ENCODE assay signal across 22 mouse cellular contexts in genomic region chr17:79545878-79546277, GRCm38 (mm10).
A peak's percentile ranks its signal among the peaks of the same experiment; 100 is the strongest.
DNase-seq lines count a peak whose midpoint lies in the region; ATAC-seq and TF ChIP-seq lines count a peak whose summit lies in the region.
"Had no signal": no experiment of that assay in that cellular context is flagged by ENCODE, and none has a peak within 500 bp of the region (broad histone marks: within the 10 kb centered on the region; RNA-seq: fewer than 3 reads in every experiment).

No protein-coding gene starts in this region.

- H3K27me3 ChIP-seq in limb, embryonic 10.5 days (ENCODE audit: low read depth, poor library complexity, severe bottlenecking) = no peaks in the 10 kb centered on the region
- no peaks in the 10 kb centered on the region for H3K27me3 ChIP-seq in stomach, postnatal 0 days (ENCODE audit: control insufficient read depth, insufficient read depth, low read length)
- H3K27me3 ChIP-seq in liver, embryonic 11.5 days (replicated peaks; ENCODE audit: control insufficient read depth, insufficient read depth, low read length) = no peaks in the 10 kb centered on the region
- H3K27me3 ChIP-seq: embryonic facial prominence, embryonic 13.5 days; embryonic facial prominence, embryonic 15.5 days; forebrain, embryonic 13.5 days; forebrain, embryonic 15.5 days had no signal

- H3K36me3 ChIP-seq in limb, embryonic 10.5 days = no peaks in the 10 kb centered on the region
- H3K36me3 ChIP-seq in stomach, postnatal 0 days (ENCODE audit: control insufficient read depth, insufficient read depth, low read length) = no peaks in the 10 kb centered on the region
- no peaks in the 10 kb centered on the region for H3K36me3 ChIP-seq in liver, embryonic 11.5 days (ENCODE audit: control insufficient read depth, insufficient read depth, low read length)
- H3K36me3 ChIP-seq: embryonic facial prominence, embryonic 13.5 days; embryonic facial prominence, embryonic 15.5 days; forebrain, embryonic 15.5 days had no signal

- no peak overlapping the region for H3K9ac ChIP-seq in stomach, postnatal 0 days (ENCODE audit: low read length)
- no peak overlapping the region for H3K9ac ChIP-seq in liver, embryonic 11.5 days (ENCODE audit: low read depth, low read length)
- H3K9ac ChIP-seq: embryonic facial prominence, embryonic 13.5 days; embryonic facial prominence, embryonic 15.5 days; forebrain, embryonic 13.5 days; forebrain, embryonic 15.5 days; forebrain, postnatal 0 days had no signal

- ATAC-seq in stomach, postnatal 0 days (ENCODE audit: low FRiP score, low TSS enrichment) = no peak
- no peak for ATAC-seq in megakaryocyte progenitor cell, adult 5-6 weeks (replicated peaks; ENCODE audit: poor library complexity)
- no peak for ATAC-seq in liver, embryonic 11.5 days (replicated peaks; ENCODE audit: low FRiP score)
- ATAC-seq: forebrain, embryonic 13.5 days; forebrain, embryonic 15.5 days; forebrain, postnatal 0 days had no signal

- TF ChIP-seq EP300 in stomach, postnatal 0 days (optimal IDR thresholded peaks at IDR 0.05) = no peak

- no peaks in the 10 kb centered on the region for H3K4me1 ChIP-seq in limb, embryonic 10.5 days
- no peaks in the 10 kb centered on the region for H3K4me1 ChIP-seq in stomach, postnatal 0 days (replicated peaks; ENCODE audit: control insufficient read depth, insufficient read depth)
- no peaks in the 10 kb centered on the region for H3K4me1 ChIP-seq in liver, embryonic 11.5 days (replicated peaks; ENCODE audit: control insufficient read depth, insufficient read depth, low read length)
- H3K4me1 ChIP-seq: forebrain, embryonic 13.5 days had no signal

- 91% methylated on average over 2 of the region's 2 CpGs for WGBS in limb, embryonic 10.5 days
- 81% methylated on average over 2 of the region's 2 CpGs for WGBS in stomach, postnatal 0 days
- 89% methylated on average over 2 of the region's 2 CpGs for WGBS in liver, embryonic 11.5 days

- intact Hi-C loops in heart, postnatal 36 days (cut with DNase I) = no loop called here

- DNase-seq in heart, adult 11 months = peak; percentile 70
- no peak for DNase-seq in heart, postnatal 36 days
- peak; percentile 32 for DNase-seq in adipocyte (ENCODE audit: low spot score)
- peak; percentile 63 for DNase-seq in fat pad, adult 2 months (ENCODE audit: extremely low read depth, low read depth, low spot score)
- DNase-seq in limb, embryonic 10.5 days (ENCODE audit: low spot score) = peak; percentile 12
- DNase-seq in stomach, postnatal 0 days (ENCODE audit: low spot score) = no peak
- no peak for DNase-seq in liver, embryonic 11.5 days (ENCODE audit: low spot score)
- DNase-seq: adrenal gland, adult 8-10 months; adrenal gland, postnatal 14 days; adrenal gland, postnatal 36 days; cerebellum, adult 11-12 months; cerebellum, adult 2 months; cerebellum, adult 9-10 months; cerebellum, postnatal 10 days; cerebellum, postnatal 25 days; forebrain, postnatal 0 days had no signal

- no peak overlapping the region for H3K4me3 ChIP-seq in limb, embryonic 10.5 days
- no peak overlapping the region for H3K4me3 ChIP-seq in stomach, postnatal 0 days (ENCODE audit: low read depth, low read length)
- no peak overlapping the region for H3K4me3 ChIP-seq in liver, embryonic 11.5 days (ENCODE audit: low read depth, low read length)
- H3K4me3 ChIP-seq: embryonic facial prominence, embryonic 13.5 days; embryonic facial prominence, embryonic 15.5 days; erythroblast, embryonic 14.5 days; forebrain, embryonic 13.5 days; forebrain, embryonic 15.5 days had no signal

- TF ChIP-seq CTCF in stomach, postnatal 0 days (IDR thresholded peaks at IDR 0.05; ENCODE audit: low read depth) = no peak

- no peak overlapping the region for H3K27ac ChIP-seq in limb, embryonic 10.5 days
- H3K27ac ChIP-seq in stomach, postnatal 0 days (replicated peaks) = no peak overlapping the region
- no peak overlapping the region for H3K27ac ChIP-seq in liver, embryonic 11.5 days (ENCODE audit: low read depth, low read length)
- H3K27ac ChIP-seq: embryonic facial prominence, embryonic 13.5 days; embryonic facial prominence, embryonic 15.5 days; forebrain, embryonic 13.5 days; forebrain, embryonic 15.5 days had no signal

- H3K9me3 ChIP-seq in limb, embryonic 10.5 days (replicated peaks) = no peaks in the 10 kb centered on the region
- no peaks in the 10 kb centered on the region for H3K9me3 ChIP-seq in stomach, postnatal 0 days (ENCODE audit: control insufficient read depth, low read length)
- H3K9me3 ChIP-seq in liver, embryonic 11.5 days (ENCODE audit: control insufficient read depth, low read length) = no peaks in the 10 kb centered on the region
- H3K9me3 ChIP-seq: embryonic facial prominence, embryonic 13.5 days; embryonic facial prominence, embryonic 15.5 days; forebrain, embryonic 13.5 days; forebrain, embryonic 15.5 days had no signal

- no peak overlapping the region for H3K4me2 ChIP-seq in stomach, postnatal 0 days (replicated peaks; ENCODE audit: low read depth)
- H3K4me2 ChIP-seq in liver, embryonic 11.5 days = no peak overlapping the region
- H3K4me2 ChIP-seq: embryonic facial prominence, embryonic 13.5 days; embryonic facial prominence, embryonic 15.5 days; forebrain, embryonic 13.5 days; forebrain, embryonic 15.5 days had no signal

Comparison
In these comparisons a context has a peak if more than half of its experiments do, and no peak if none do; other contexts are left out.
1. DNase-seq: peak in heart, adult 11 months (single experiment), adipocyte (single experiment), fat pad, adult 2 months (single experiment) and limb, embryonic 10.5 days (single experiment); none in heart, postnatal 36 days (0 of 2), stomach, postnatal 0 days (single experiment) and liver, embryonic 11.5 days (single experiment).